Mouse (Mus musculus) layer of hippocampus, postnatal 10 days (tissue): ENCODE results near the gene Efhc2. TPM values are rescaled to one million over a fixed set of nuclear protein-coding genes. Genes with fewer than 3 reads are reported as not detected.

ENCODE experiments used
- DNase-seq, 2 experiments: peaks; one replicate each; pipeline ENCODE4 v3.0.0; 2021; ENCODE audit warnings: low spot score in 2 of 2
- long read RNA-seq: library from polyadenylated mRNA; stranded (forward); transcript quantifications from one replicate; pipeline ENCODE4 v2.0.0, GENCODE M21; 2023
- total RNA-seq, 2 experiments: library from RNA; stranded (reverse); gene quantifications; 2 replicates each; pipeline ENCODE4 v1.2.3; 2021

Efhc2 gene
- 1 to 10 TPM; 2.0 to 2.3 TPM for total RNA-seq
- long read RNA-seq, partial matches to known transcripts = 0 of 2 reads
- long read RNA-seq, other reads (novel, unspliced or antisense) = 2 of 2 reads

- peak; percentile 3 to 15 for DNase-seq
Measured at GRCm38 (mm10) chrX:17319126-17319583, at the start of gene Efhc2. Gene Efhc2, minus strand, starts transcription at chrX:17319368.

- DNase-seq = no peak
Measured at GRCm38 (mm10) chrX:17365114-17365513, 45.9 kb upstream of the Efhc2 start.

GRCm38 (mm10) chrX:17300349-17300880 lies 18.8 kb downstream of the Efhc2 start:
- no peak for DNase-seq

- DNase-seq = no peak
Measured at GRCm38 (mm10) chrX:17283899-17284298, 35.3 kb downstream of the Efhc2 start.

- no peak for DNase-seq
Measured at GRCm38 (mm10) chrX:17225141-17225540, 94.0 kb downstream of the Efhc2 start.

- no peak for DNase-seq
Measured at GRCm38 (mm10) chrX:17217451-17217850, 101.7 kb downstream of the Efhc2 start.

GRCm38 (mm10) chrX:17213515-17213914 lies 105.7 kb downstream of the Efhc2 start:
- no peak for DNase-seq

GRCm38 (mm10) chrX:17175748-17176147 lies 143.4 kb downstream of the Efhc2 start:
- DNase-seq = no peak

GRCm38 (mm10) chrX:17165638-17166037 lies 153.5 kb downstream of the Efhc2 start:
- DNase-seq = no peak
